Mouse (Mus musculus): ENCODE measurements around the gene 1700037H04Rik.

DNA sequence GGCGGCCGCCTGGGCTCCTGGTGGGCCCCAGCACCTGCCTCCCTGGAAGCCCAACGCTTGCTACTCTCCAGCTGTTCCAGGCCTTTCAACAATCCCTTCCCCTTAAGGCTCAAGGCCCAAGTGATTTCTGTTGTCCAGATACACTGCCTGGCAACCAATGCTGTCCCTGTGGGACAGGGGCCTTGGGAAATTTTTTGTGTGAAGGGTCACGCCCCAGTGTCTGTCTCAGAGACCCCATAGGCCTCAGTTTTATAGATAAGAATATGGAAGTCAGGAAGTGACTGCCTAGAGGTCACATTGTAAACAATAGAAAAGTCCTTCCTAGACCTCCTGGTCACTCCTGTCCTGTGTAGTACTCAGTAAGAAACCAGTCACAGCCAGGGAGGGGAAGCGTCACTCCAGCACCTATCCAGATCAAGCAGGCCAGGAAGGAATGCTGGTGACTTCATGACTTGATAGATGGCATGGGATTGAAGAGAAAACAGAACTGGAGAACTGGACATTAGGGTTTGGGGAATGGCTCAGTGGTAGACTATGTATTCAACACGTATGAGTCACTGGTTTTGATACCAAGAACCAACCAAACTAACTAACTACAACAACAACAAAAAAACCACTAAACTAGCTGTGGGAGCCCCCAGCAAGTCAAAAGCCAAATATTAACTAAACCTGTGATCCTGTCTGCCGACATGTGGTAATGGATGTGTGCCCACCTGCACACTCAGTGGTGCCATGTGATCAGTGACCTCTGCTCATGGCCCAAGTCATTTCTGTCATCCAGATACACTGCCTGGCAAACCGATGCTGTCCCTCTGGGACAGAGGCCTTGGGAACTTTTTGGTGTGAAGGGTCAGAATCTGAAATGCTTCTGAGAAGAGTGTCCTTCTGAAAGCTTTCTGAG is 11.3 kb downstream of the 1700037H04Rik start:
- no peak for TF ChIP-seq POLR2A (IDR thresholded peaks at IDR 0.05; ENCODE audit: insufficient read depth, low read depth, low read length)
- TF ChIP-seq CTCF (IDR thresholded peaks at IDR 0.05; ENCODE audit: insufficient read depth, low read depth, low read length), result no peak
